Mouse (Mus musculus) midbrain, embryonic 15.5 days (tissue): Measurements from ENCODE around the gene Ppp4r4. TPM values are rescaled to one million over a fixed set of nuclear protein-coding genes. Genes with fewer than 3 reads are reported as not detected.

Experiments used
- ATAC-seq: fragments of 200-750 bp; cut with Nextera tagmentation; replicated peaks from 2 replicates; pipeline ENCODE4 v1.8.0; 2017; ENCODE audit warnings: moderate TSS enrichment
- H3K27ac ChIP-seq: fragments of 300-500 bp; sonication (generic); 2 replicates; pipeline ENCODE4 v1.5.1; 2015; ENCODE audit warnings: mild to moderate bottlenecking, inconsistent platforms
- H3K27me3 ChIP-seq: fragments of 300-500 bp; sonication (generic); replicated peaks from 2 replicates; pipeline ENCODE4 v1.6.1; 2015; ENCODE audit warnings: inconsistent platforms
- H3K36me3 ChIP-seq: fragments of 300-500 bp; sonication (generic); replicated peaks from 2 replicates; pipeline ENCODE4 v1.6.1; 2015; ENCODE audit warnings: inconsistent platforms
- H3K4me1 ChIP-seq: fragments of 300-500 bp; sonication (generic); 2 replicates; pipeline ENCODE4 v1.6.1; 2015; ENCODE audit warnings: inconsistent platforms
- H3K4me2 ChIP-seq: fragments of 300-500 bp; sonication (generic); 2 replicates; pipeline ENCODE4 v1.6.1; 2015; ENCODE audit warnings: inconsistent platforms, mild to moderate bottlenecking, moderate library complexity
- H3K4me3 ChIP-seq: fragments of 300-500 bp; sonication (generic); 2 replicates; pipeline ENCODE4 v1.5.1; 2015; ENCODE audit warnings: mild to moderate bottlenecking, inconsistent platforms
- H3K9ac ChIP-seq: fragments of 300-500 bp; sonication (generic); 2 replicates; pipeline ENCODE4 v1.6.1; 2015; ENCODE audit warnings: mild to moderate bottlenecking, inconsistent platforms
- H3K9me3 ChIP-seq: fragments of 300-500 bp; sonication (generic); 2 replicates; pipeline ENCODE4 v1.6.1; 2016; ENCODE audit warnings: inconsistent platforms
- WGBS: fragments of 180-500 bp; shearing (Covaris S2); methylation state at CpG from one replicate; pipeline ENCODE4 v1.1.7; 2015; ENCODE audit warnings: mixed read lengths; 5-methylcytosine and 5-hydroxymethylcytosine counted together
- polyA plus RNA-seq: library from polyadenylated mRNA; unstranded; fragments of >200 nt; fragmentation: Nextera tagmentation; extraction: Ambion mirVana; gene quantifications from 2 replicates; pipeline ENCODE4 v1.2.1, GENCODE M21; 2015

Ppp4r4 gene
- polyA plus RNA-seq, 1 experiment from 2014 or later, result 2.7 TPM

DNA sequence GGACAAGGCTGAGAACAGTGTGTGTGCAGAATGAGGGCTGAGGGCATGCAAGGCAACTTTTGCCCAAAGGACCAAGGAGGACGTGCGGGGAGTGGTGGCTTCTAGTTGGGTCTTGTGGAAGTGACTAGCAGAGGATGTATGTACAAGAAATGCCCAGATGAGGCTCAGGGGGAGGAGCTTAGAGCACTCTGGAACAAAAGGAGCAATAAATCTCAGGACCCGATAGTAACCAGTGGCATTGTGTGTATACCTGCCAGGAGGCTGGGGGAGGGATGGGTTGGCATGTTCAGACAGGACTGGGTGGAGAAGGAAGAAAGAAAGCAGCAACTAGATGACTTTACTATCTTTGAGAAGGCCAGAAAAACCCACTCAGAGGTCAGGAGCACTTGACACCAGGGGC is 27.7 kb upstream of the Ppp4r4 start:
- Histone ChIP-seq H3K27me3 (no peaks in the 10 kb centered on the region), H3K36me3 (no peaks in the 10 kb centered on the region), H3K9ac (no peak overlapping the region), H3K9me3 (no peaks in the 10 kb centered on the region), H3K27ac (no peak overlapping the region), H3K4me3 (no peak overlapping the region), H3K4me2 (no peak overlapping the region), H3K4me1 (no peaks in the 10 kb centered on the region)
- 89% methylated on average over 3 of the region's 3 CpGs for WGBS
- ATAC-seq, result no peak

DNA sequence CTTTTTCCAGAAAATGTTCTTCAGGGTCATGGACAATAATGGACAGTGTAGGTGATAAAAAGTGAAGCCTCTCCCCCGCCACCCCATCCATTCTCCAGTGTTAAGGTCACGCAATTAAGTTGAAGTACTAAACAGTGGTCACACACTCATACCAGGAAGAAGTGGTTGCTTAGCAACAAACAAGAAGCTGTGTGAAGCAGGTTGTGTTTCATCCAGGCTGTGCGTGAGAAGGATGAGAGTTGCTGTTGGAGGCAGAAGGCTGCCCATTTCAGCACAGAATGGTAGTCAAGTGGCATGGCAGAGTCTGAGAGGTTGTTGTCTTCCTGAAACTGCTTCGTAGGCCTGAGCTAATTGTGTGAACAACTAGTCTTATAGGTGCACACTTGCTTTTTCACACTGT is 23.7 kb upstream of the Ppp4r4 start:
- Histone ChIP-seq H3K9me3 (no peaks in the 10 kb centered on the region), H3K4me1 (peaks cover under 1% of the 10 kb centered on the region; the same call in 1 of the 2 replicates), H3K27me3 (no peaks in the 10 kb centered on the region), H3K9ac (no peak overlapping the region), H3K4me2 (no peak overlapping the region), H3K4me3 (no peak overlapping the region), H3K36me3 (no peaks in the 10 kb centered on the region), H3K27ac (no peak overlapping the region)
- WGBS, result 57% methylated on average over 4 of the region's 4 CpGs
- ATAC-seq, result 0 out of 2 replicates have a peak, but pooled peaks have one; percentile 62

DNA sequence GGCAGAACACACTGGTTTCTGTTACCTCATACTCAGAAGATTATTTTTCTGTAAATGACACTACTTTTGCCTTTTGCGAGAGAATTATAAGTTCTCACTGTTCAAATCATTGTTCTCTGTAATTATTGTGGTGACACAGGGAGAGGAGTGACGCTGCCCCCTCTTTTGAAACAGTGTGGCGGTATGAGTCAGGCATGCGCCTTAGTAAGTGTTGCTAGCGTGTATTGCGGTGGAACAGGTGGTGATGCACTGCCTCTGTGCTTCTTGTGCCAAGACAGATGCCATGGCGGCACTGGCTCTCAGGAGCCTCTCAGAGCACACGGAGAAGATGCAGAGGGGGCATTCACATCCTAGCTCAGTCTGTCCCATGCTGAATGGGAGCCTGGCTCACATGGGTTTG is 22.2 kb upstream of the Ppp4r4 start:
- WGBS, result 88% methylated on average over 8 of the region's 8 CpGs
- Histone ChIP-seq H3K4me2 (no peak overlapping the region), H3K4me1 (peaks cover 8% of the 10 kb centered on the region), H3K4me3 (no peak overlapping the region), H3K27ac (no peak overlapping the region), H3K9me3 (no peaks in the 10 kb centered on the region), H3K27me3 (no peaks in the 10 kb centered on the region), H3K9ac (no peak overlapping the region), H3K36me3 (no peaks in the 10 kb centered on the region)
- no peak for ATAC-seq

DNA sequence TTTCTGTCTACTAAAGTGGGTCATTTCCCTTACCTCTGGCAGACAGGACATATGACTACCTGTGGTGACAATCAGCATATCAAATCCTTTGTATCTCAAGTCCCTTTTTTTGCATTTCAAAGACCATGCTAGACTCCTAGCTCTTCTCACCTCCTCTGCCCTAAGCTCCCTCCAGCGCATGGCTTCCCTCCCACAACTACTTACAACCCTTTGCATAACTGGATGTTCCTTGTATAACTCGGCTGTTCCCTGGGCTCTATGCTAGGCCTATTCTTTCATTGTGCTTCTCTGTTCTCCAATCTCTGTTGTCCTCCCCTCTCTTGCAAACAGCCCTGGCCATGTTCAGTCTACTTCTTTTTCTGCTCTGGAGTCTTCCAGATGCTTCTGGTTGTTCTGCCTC is 20.5 kb upstream of the Ppp4r4 start:
- no peak overlapping the region for H3K27ac ChIP-seq
- H3K4me1 ChIP-seq, result peaks cover 8% of the 10 kb centered on the region
- no peak for ATAC-seq
- no peak overlapping the region for H3K4me3 ChIP-seq
- no peaks in the 10 kb centered on the region for H3K27me3 ChIP-seq
- H3K36me3 ChIP-seq, result no peaks in the 10 kb centered on the region
- WGBS, result 54% methylated on average over 2 of the region's 2 CpGs
- H3K4me2 ChIP-seq, result no peak overlapping the region
- no peak overlapping the region for H3K9ac ChIP-seq
- no peaks in the 10 kb centered on the region for H3K9me3 ChIP-seq

DNA sequence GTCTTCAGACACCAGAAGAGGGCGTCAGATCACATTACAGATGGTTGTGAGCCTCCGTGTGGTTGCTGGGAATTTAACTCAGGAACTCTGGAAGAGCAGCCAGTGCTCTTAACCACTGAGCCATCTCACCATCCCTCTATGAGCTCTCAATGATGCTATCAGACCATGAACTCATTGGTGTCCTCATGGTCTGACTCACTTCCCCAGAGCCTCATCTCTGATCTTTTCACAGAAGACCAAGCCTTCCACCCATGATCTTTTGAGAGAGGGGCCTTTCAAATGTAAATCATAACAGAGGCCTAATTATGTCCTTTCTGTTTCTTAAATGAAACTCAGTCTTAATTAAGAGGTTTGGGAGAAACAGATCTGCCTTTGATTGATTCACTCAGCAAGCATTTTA is 19.0 kb upstream of the Ppp4r4 start:
- no peak for ATAC-seq
- no peak overlapping the region for H3K4me3 ChIP-seq
- WGBS, result 67% methylated on average over 2 of the region's 2 CpGs
- no peak overlapping the region for H3K27ac ChIP-seq
- no peaks in the 10 kb centered on the region for H3K36me3 ChIP-seq
- no peak overlapping the region for H3K9ac ChIP-seq
- H3K9me3 ChIP-seq, result no peaks in the 10 kb centered on the region
- H3K4me1 ChIP-seq, result peaks cover 8% of the 10 kb centered on the region
- no peaks in the 10 kb centered on the region for H3K27me3 ChIP-seq
- H3K4me2 ChIP-seq, result no peak overlapping the region

DNA sequence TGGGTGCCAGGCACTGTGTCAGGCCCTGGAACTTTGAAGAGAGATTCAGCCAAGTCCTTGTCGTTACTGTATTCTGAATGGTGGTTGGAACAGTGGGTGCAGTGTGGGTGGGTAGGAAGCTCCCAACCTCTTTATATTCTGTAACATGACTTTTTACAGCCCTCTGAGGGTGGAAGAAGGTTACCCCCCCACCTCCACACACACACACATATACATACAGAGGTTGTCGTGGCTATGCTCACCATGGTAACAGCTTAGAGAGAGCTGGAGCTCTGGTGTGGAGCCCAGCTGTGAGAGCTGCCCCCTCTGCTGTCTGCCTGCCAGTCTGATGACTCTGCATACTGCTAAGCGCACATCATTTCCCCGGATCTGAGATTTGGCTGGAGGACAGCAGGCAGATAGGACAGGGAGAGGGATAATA is 18.6 kb upstream of the Ppp4r4 start:
- ATAC-seq, result peak; percentile 92
- Histone ChIP-seq H3K27ac (peak overlapping the region; percentile 52), H3K27me3 (no peaks in the 10 kb centered on the region), H3K36me3 (no peaks in the 10 kb centered on the region), H3K9ac (no peak overlapping the region), H3K9me3 (no peaks in the 10 kb centered on the region), H3K4me1 (peaks cover 8% of the 10 kb centered on the region), H3K4me3 (no peak overlapping the region), H3K4me2 (no peak overlapping the region)
- 15% methylated on average over 4 of the region's 4 CpGs for WGBS

DNA sequence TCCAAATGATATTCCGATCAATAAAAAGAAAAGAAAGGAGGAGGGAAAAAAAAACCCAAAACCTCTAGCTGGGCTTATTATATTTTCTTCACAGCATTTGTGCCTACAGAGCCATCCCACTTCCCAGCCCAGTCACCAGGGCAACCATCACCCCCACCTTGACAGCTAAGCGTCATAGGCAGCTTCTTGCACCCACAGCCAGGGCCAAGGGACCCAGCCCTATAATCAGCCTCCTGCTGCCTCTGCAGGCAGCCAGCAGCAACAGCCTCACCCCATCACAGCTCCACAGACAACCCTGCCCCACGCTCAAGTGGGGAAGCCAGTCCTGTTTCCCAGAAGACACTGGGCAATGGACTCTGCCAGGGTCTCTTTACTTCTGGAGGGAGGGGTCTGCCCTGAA is 17.7 kb upstream of the Ppp4r4 start:
- no peak overlapping the region for H3K27ac ChIP-seq
- ATAC-seq, result peak; percentile 21; the same call in 1 of the 2 replicates
- WGBS, result 58% methylated on average over 3 of the region's 3 CpGs

DNA sequence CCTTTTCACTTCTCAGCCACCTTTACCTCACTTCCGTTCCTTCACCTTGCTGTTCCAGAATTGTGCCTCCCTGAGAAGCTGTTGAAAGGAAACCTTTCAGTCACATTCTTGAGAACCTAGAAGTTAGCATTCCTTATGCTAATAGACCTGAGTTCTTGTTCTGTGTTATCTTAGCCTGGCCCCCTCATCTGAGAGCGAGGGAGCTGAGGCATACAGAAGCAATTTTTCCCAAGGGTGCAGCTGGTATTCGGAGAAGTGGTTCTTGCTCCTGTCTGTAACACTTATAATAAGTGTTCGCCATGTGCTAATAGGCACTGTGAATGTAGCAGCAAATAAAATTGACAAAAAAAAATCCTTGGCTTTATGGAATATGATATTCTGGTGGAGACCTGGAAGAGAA is 16.4 kb upstream of the Ppp4r4 start:
- H3K36me3 ChIP-seq, result no peaks in the 10 kb centered on the region
- H3K4me3 ChIP-seq, result no peak overlapping the region
- no peaks in the 10 kb centered on the region for H3K27me3 ChIP-seq
- peaks cover 8% of the 10 kb centered on the region for H3K4me1 ChIP-seq
- H3K9ac ChIP-seq, result no peak overlapping the region
- 79% methylated on average over 4 of the region's 4 CpGs for WGBS
- no peak overlapping the region for H3K4me2 ChIP-seq
- no peak overlapping the region for H3K27ac ChIP-seq
- no peaks in the 10 kb centered on the region for H3K9me3 ChIP-seq
- ATAC-seq, result no peak

More for the DNA sequence above, 17.7 kb upstream of the Ppp4r4 start:
- H3K9ac ChIP-seq, result no peak overlapping the region
- H3K36me3 ChIP-seq, result no peaks in the 10 kb centered on the region
- H3K4me3 ChIP-seq, result no peak overlapping the region
- no peaks in the 10 kb centered on the region for H3K27me3 ChIP-seq
- H3K4me2 ChIP-seq, result no peak overlapping the region
- H3K9me3 ChIP-seq, result no peaks in the 10 kb centered on the region
- peaks cover 8% of the 10 kb centered on the region for H3K4me1 ChIP-seq

DNA sequence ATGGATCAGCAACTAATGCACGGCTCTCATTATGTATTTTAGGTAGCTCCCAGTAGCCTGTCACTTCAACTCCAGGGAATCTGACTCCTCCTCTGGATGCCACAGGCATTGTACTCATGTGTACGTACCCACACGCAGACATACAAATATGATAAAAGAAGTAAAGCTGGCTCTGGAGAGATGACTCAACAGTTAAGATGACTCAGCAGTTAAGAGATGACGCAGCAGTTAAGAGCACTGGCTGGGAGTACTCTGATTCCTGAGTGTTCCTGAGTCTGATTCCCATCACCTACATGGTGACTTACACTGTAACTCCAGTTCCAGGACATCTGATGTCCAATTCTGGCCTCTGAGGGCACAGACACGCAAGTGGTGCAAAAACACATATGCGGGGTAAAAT is 13.4 kb upstream of the Ppp4r4 start:
- H3K9ac ChIP-seq, result no peak overlapping the region
- peaks cover 4% of the 10 kb centered on the region for H3K4me1 ChIP-seq
- no peak overlapping the region for H3K4me3 ChIP-seq
- H3K36me3 ChIP-seq, result no peaks in the 10 kb centered on the region
- 91% methylated on average over 6 of the region's 6 CpGs for WGBS
- H3K27me3 ChIP-seq, result no peaks in the 10 kb centered on the region
- no peak overlapping the region for H3K4me2 ChIP-seq
- no peak overlapping the region for H3K27ac ChIP-seq
- no peaks in the 10 kb centered on the region for H3K9me3 ChIP-seq
- no peak for ATAC-seq

DNA sequence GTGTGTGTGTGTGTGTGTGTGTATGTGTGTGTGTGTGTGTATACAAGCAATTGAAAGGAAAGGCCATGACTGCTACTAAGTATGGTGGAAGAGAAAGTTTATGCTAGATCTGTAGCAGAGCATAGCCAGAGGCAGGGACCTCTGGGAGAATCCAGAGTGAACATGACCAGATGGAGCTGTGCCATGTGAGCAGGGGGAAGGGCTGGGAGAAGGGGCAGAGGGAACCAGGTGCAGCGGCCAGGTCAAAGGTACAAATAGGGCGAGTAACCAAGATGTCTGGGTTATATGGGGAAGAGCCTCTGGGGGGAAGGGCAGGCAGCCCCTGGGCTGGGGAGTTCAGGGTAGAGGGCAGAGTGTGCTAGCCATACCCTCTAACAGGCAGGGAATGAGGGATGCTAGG is 1.5 kb upstream of the Ppp4r4 start:
- H3K36me3 ChIP-seq, result no peaks in the 10 kb centered on the region
- 88% methylated on average over 2 of the region's 2 CpGs for WGBS
- ATAC-seq, result no peak
- H3K27me3 ChIP-seq, result no peaks in the 10 kb centered on the region
- H3K27ac ChIP-seq, result no peak overlapping the region
- H3K4me3 ChIP-seq, result no peak overlapping the region
- H3K9me3 ChIP-seq, result no peaks in the 10 kb centered on the region
- H3K4me2 ChIP-seq, result no peak overlapping the region
- H3K9ac ChIP-seq, result no peak overlapping the region
- H3K4me1 ChIP-seq, result peaks cover 6% of the 10 kb centered on the region

DNA sequence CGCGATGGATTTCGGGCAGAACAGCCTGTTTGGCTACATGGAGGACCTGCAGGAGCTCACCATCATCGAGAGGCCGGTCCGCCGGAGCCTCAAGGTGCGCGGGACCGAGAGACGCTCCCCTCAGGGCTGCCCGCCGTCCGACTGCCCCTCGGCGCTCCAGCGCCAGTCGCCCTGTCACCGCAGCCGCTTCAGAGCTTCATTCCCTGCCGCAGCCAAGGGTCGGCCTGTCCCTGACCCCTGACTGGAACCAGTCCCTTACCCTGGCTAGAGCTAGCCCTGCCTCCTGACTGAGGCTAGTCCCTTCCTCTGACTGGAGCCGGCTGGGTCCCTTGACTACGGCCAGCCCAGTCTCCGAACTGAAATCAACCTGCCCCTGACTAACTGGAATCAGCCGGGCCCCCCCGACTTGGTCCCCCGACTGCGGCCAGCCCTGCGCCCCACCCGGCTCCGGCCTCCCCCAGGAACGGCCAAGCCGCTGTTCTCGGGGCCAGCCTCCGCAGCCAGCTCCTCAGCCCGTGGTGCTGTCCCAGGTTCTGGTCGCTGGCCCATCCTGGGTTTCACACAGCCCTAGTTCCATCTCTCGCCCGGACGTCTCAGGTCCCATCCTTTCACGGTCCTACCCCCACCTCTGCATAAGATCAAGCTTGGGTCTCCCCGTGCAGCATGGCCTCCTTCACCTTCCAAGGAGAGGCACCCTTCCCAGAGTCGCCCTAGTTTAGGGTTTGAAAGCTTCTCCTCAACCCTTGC is 739 bp downstream of the Ppp4r4 start:
- WGBS, result under 1% methylated on average over 44 of the region's 44 CpGs
- H3K4me1 ChIP-seq, result peaks cover 6% of the 10 kb centered on the region
- H3K9ac ChIP-seq, result peak overlapping the region; percentile 73
- H3K4me2 ChIP-seq, result peak overlapping the region; percentile 90
- peak overlapping the region; percentile 73 for H3K27ac ChIP-seq
- H3K4me3 ChIP-seq, result peak overlapping the region; percentile 82
- H3K27me3 ChIP-seq, result no peaks in the 10 kb centered on the region
- no peaks in the 10 kb centered on the region for H3K36me3 ChIP-seq
- ATAC-seq, result peak; percentile 81
- no peaks in the 10 kb centered on the region for H3K9me3 ChIP-seq

DNA sequence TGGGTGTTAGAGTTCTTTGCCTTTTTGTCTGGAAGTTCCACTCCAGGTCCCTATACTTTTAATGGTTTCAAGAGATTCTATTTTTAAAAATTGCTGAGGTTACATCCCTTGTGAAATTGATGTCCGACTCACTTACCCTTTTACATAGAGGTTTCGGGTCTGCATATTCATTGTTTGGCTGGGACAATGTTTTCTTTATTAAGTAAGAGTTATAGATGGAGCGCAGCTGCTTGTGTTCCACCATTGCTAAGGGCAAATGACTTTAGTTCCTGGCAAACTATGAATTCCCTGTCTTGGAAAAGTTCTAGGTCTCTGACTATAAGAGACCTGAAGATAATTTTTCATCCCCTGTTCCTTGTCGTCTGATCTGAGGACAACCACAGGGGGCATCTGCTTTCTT is 8.3 kb downstream of the Ppp4r4 start:
- WGBS, result 79% methylated on average over 4 of the region's 4 CpGs
- Histone ChIP-seq H3K4me2 (no peak overlapping the region), H3K9me3 (no peaks in the 10 kb centered on the region), H3K4me3 (no peak overlapping the region), H3K27ac (no peak overlapping the region), H3K4me1 (no peaks in the 10 kb centered on the region), H3K27me3 (no peaks in the 10 kb centered on the region), H3K36me3 (no peaks in the 10 kb centered on the region), H3K9ac (no peak overlapping the region)
- ATAC-seq, result no peak

DNA sequence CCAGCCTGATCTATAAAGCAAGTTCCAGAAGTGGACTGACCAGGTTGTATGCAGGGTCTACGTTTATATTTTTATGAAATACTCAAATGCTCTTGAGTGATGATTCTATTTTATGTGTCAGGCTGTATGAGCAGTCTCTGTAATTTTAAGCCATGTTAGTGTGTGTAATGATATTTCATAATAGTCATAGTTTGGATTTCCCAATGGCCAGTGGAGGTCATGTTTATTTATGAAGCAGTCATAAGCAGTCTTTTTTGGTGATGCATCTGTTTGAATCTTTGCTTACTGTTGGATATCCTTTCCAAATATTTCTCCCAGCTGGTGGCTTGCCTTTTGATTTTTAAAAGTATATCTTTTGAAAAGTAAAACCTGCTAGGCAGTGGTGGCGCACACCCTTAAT is 11.3 kb downstream of the Ppp4r4 start:
- H3K4me3 ChIP-seq, result no peak overlapping the region
- H3K9ac ChIP-seq, result no peak overlapping the region
- no peak for ATAC-seq
- no peaks in the 10 kb centered on the region for H3K4me1 ChIP-seq
- H3K36me3 ChIP-seq, result no peaks in the 10 kb centered on the region
- no peak overlapping the region for H3K4me2 ChIP-seq
- 79% methylated on average over 2 of the region's 2 CpGs for WGBS
- no peak overlapping the region for H3K27ac ChIP-seq
- H3K9me3 ChIP-seq, result no peaks in the 10 kb centered on the region
- H3K27me3 ChIP-seq, result no peaks in the 10 kb centered on the region
